Mouse (Mus musculus): ENCODE results near the gene Nat10. TPM values are rescaled to one million over a fixed set of nuclear protein-coding genes. Genes with fewer than 3 reads are reported as not detected.

Gene Nat10
- polyA plus RNA-seq, 1 experiment from 2014 or later, result 19.5 TPM

DNA sequence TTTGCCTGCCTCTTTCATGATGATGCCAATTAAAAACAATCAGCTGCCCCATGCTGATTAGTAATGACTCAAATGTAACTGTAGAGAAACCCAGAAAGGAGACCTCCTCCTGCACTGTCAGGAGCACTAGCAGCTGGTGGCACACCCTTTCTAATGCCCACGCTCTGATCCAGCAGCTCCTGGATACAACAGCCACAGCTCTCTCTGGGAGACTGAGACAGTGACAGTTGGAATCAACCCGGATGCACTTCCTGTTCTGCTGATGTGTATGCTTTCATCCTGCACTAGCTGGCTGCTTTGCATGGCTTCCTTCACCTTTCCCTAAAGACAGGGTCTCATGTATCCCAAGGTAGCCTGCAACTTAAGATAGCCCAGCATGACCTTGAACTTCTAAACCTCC, 15.0 kb downstream of the Nat10 start:
- DNase-seq (ENCODE audit: low spot score), result no peak

DNA sequence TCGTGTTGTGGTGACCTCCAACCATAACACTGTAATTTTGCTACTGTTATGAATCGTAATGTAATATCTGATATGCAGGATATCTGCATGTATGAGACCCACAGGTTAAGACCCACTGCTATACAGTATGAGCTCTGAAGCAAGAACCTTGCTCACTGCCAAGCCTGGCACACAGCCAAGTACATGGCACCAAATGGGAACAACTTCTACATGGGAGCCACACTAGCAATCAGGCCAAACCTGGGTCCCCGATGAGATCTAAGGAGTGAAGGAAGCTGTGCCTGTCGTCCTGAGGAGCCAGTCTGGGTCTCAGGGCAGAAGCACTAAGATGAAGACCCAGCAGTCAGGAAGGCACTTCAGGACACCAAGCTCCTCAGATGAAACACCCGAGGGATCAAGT, 15.6 kb downstream of the Nat10 start:
- no peak for DNase-seq (ENCODE audit: low spot score)

DNA sequence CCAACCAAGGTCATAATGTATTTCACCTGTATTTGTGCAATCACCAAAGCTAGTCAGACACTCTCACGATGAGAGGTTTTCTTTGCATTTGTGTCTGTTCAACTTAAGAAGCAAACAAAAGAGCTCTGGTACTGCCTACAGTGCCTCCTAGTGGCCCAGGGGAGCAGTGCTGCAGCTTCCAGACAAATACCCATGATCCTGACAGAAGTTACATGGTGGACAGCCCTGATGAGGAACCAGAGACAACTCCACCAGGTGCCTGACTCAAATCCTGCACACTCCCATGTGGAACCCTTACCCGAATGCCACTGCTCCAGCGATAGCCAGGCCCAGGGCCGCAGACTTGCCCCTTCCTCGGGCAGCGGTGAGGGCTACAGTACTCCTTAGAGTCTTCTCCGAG, 17.1 kb downstream of the Nat10 start:
- DNase-seq (ENCODE audit: low spot score), result peak; percentile 70

GRCm38 (mm10) chr2:103743536-103743935, 17.5 kb downstream of the Nat10 start:
- DNase-seq (ENCODE audit: low spot score), result no peak

- DNase-seq (ENCODE audit: low spot score), result no peak
Measured at GRCm38 (mm10) chr2:103742821-103743220, 18.2 kb downstream of the Nat10 start.

DNA sequence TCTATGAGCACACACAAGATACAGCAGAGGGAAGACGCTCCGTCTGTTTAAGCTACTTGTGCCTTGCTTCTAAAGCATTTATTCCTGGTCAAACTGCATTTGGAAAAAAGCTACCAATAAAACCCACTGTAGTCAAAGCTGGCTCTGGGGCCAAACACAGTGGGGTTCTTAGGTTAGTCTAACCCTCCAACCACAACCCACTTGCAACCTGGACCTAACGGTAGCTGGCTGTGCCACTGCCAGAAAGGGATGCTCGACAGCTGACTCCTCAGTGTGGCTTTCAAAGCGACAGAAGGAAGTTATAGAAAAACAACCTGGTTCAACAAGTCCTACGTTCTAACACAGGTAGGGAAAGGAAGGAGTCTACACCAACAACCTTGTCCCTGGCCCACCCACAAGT, 29.6 kb downstream of the Nat10 start:
- DNase-seq (ENCODE audit: low spot score), result no peak

- no peak for DNase-seq (ENCODE audit: low spot score)
Measured at GRCm38 (mm10) chr2:103730999-103731398, 30.1 kb downstream of the Nat10 start.

GRCm38 (mm10) chr2:103728027-103728540, 33.0 kb downstream of the Nat10 start:
- DNase-seq (ENCODE audit: low spot score), result no peak

DNA sequence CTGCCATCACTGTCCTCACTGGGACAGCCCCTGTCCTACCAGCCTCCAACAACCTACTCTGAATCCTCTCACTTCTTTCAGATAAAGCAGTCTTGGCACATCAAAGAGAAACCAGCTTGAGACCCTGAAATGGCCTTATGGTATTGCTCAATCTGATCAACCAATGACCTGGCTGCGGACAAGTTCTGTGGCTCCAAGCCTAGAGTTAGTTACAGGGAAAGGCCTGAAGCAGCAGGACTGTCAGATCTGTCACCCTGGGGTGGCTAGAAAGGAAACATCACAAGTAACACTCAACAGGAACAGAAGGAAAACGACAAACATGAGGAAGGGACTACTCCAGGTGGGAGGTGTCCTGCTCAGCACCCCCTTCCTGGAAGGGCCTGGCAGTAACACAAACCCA, 36.5 kb downstream of the Nat10 start:
- no peak for DNase-seq (ENCODE audit: low spot score)

DNA sequence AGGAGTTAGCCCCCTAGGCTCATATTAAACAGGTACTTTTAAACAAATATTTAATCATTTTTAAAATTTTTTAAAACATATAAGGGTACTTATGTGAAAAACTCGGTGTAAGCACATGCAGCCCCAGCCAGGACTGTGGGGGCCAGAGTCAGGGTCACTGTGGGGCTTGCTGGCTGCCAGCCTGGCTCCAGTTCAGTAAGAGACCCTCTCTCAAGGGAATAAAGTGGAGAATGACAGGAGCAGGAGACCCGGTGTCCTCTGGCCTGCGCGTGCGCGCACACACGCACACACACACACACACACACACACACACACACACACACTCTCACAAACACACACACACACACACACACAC, 41.8 kb downstream of the Nat10 start:
- DNase-seq (ENCODE audit: low spot score), result no peak

GRCm38 (mm10) chr2:103718594-103719291, 42.3 kb downstream of the Nat10 start:
- peak; percentile 82 for DNase-seq (ENCODE audit: low spot score)

DNA sequence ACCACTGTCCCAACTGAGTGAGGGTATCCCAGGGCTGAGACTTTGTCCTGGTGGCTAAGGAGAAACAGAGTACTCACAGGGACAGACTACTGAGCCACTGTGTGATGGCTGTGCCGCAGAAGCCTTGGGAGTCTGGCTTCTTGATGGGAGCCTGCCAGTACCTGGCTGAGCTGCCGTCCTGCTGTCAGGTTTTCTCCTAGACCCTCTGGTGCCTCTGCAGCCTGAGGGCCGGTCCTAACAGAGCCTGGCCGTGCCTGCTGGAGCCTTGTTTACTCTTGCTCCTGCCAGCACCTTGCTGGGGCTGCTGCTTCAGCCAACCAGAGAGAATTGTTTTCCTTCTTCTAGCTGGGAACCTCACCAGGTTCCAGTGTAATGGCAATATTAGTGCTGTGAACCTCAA, 46.7 kb downstream of the Nat10 start:
- DNase-seq (ENCODE audit: low spot score), result no peak

DNA sequence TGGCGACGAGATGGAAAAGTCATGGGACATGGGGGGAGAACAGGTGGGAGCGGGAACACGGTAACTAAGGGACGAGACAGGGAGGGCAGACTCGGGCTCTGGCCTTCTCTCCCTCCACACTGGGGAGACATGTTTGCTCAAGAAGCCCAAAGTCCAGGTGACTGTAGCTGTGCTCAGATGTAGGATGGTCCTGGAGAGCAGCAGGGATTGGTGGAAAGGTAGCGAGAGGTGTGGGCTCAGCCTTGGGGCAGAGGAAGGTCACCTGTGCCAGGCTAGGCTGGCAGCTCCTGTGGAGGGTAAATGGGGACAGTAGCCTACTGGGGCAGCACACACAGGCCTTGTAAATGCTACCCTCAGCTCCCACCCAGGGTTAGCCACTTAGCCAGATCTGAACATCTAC, 47.2 kb downstream of the Nat10 start:
- no peak for DNase-seq (ENCODE audit: low spot score)

- no peak for DNase-seq (ENCODE audit: low spot score)
Measured at GRCm38 (mm10) chr2:103710849-103711248, 50.2 kb downstream of the Nat10 start.

GRCm38 (mm10) chr2:103707056-103707776, 53.9 kb downstream of the Nat10 start:
- DNase-seq (ENCODE audit: low spot score), result no peak

DNA sequence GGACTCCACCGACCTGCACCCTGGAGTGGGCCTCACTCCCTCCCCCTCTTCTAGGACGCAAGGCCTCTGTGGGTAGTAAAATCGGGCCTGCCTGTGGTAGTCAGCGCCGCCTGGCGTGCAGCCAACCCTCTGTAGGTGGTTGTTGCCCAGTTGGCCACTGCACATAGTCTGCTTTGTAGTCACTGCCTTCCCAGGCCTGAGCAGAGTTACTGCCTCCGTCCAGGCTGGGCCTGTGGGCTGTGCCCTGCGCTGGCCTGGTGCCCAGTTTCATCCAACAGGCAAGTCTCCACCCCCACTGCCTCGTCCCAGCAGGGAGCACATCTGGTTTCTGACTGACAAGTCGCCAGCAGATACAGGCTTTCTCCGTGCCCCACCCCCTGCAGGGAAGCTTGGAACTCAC, 54.8 kb downstream of the Nat10 start:
- no peak for DNase-seq (ENCODE audit: low spot score)

DNA sequence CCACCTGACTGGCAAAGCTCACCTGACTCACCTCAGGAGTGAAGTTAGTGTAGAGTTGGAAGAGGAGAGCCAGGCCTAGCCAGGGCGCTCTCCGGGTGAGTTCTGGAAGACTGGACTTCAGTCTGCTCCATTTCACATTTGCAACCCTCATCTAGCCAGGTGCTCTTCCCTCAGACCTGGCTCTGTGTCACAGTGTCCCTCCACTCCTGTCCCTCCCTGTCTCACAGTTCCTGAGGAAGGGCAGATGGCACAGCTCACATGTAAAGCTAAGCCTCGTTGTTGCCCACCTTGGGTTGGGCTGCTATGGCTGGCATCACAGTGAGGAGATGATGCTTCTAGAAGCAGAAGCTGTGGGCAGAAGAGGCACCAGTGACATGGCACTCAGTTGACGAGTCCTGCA, 55.2 kb downstream of the Nat10 start:
- no peak for DNase-seq (ENCODE audit: low spot score)

GRCm38 (mm10) chr2:103703865-103704264, 57.2 kb downstream of the Nat10 start:
- no peak for DNase-seq (ENCODE audit: low spot score)

GRCm38 (mm10) chr2:103703336-103703735, 57.7 kb downstream of the Nat10 start:
- peak; percentile 56 for DNase-seq (ENCODE audit: low spot score)

DNA sequence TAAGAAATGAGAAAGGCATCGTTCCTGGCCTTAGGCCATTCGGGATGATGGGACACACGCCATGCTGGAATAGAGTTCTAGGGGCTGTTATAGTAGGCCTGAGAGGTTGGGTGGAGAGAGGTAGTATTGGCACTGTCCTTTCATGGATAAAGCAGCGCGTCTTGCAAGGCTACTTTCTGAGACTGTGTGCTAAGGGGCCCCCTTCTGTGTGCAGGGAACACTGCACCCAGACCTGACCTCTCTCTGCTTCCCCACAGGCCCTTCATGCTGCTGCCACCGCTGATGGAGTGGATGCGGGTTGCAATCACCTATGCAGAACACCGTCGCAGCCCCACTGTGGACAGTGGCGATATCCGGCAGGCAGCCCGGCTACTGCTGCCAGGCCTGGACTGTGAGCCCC, 60.6 kb downstream of the Nat10 start:
- peak; percentile 46 for DNase-seq (ENCODE audit: low spot score)

GRCm38 (mm10) chr2:103696177-103696576, 64.9 kb downstream of the Nat10 start:
- no peak for DNase-seq (ENCODE audit: low spot score)

GRCm38 (mm10) chr2:103694777-103695563, 66.1 kb downstream of the Nat10 start:
- DNase-seq (ENCODE audit: low spot score), result no peak

Data from thymus, postnatal 0 days (tissue).